Mouse (Mus musculus): ENCODE data around the gene Ubac1.

The Ubac1 gene

DNA sequence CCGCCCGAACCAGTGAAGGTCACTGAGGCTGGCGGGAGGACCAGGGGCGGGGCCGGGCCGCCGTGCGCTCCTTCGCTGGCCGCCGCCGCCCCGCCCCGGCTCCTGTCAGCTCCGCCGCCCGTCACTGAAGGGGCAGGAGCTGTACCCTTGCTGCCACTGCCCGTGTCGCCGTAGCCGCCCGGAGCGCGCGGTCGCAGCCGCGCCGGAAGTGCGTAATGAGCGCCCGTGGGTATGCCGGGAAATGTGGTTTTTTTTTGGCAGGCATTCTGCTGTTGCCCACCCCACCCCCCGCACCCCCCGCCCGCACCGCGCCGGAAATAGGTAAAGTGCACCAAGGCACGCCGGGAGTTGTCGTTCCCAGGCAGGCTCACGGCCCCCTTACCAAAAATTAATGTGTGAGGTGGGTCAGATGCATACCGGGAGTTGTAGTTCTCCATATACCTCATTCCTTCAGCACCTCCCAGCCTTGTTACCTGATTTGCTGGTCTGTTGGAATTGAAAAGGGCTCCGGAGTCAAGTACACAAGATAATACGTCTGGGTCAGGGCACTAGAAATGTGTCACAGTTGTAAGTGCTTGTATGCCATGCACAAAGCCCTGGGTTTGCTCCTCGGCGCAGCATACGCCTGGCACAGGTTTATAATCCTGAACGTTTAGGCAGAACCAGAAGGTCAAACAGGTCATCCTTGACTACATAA lies at the start of gene Ubac1:
Gene Ubac1 (minus strand): TSS at position 187 of the 697 bp plus-strand sequence.
- peak; percentile 96 for DNase-seq

DNA sequence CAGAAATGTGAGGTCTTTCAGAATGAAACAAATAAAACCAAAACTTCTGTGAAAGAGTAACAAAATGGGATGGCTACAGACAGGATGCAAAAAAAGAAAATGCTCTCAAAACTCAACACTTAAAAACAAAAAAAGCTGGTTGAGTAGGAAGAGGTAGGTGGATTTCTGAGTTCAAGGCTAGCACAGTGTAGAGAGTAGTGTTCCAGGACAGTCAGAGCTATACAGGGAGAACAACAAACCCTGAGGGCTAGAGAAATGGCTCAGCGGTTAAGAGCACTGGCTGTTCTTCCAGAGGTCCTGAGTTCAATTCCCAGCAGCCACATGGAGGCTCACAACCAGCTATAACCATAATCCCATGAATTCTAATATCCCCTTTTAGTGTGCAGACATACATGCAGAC lies 47.0 kb upstream of the Ubac1 start:
- no peak for DNase-seq

DNA sequence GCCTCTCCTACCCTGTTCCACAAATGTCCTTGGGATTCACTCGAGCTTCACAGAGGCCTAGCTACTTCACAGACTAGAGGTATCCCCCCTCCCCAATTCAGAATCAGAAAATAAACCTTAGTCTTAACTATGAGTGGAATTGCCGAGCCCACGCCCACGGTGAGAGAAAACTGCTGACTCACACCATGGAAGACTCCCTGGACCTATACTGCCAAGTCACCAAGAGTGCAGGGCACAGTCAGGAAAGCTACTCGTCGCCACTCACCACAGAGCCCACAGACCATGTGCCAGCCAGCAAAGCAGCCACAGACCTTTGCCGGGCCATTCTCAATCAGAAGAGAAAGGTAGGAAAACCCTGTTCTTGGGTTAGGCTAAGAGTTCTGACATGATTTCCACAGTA lies 46.6 kb upstream of the Ubac1 start:
- DNase-seq: no peak

DNA sequence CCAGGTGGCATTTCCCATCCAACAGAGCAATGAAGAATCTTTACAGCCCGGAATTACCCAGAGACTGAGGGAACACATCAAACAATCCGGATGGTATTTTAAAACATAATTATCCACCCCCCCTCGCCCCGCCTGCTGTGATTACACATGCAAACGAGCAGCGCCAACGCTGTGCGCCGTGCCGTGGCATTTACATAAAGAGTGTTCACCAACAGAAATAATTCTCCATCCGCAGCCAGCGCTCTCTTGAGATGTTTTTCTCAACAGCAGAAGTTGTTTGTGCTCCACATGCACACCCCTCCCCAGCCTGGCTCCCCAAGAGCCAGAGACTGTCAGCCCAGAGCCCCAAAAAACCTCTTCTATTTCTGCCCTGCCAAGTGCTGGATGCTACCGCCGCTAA lies 45.0 kb upstream of the Ubac1 start:
- no peak for DNase-seq

DNA sequence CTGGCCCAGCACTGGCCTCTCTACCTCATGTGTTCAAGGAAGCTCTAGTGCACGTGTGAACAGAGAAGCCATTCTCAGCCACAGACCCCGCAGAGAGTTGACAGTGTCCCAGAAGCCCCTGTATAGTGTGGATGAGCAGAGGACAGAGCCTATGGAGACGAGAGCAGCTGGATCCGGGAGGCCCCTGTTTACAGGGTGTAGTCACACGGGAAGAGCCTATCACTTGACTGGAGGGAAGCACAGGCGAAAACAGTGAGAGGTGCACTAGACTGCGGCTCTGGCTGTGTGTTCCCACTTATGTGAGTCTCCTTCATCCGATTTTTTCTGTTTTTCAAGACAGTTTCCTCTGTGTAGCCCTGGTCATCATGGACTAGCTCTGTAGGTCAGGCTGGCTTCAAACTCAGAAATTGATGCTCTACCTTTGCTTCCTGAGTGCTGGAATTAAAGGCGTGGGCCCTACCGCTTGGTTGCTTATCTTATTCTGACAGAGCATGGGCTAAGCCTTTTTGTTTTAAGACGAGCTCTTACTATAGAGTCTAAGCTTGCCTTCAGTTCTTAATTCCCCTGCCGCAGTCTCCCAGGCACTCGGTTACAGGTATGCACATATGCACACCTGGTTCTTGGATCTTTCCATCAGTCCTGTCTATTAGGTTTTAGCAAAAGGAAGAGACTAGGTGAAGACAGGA lies 41.3 kb upstream of the Ubac1 start:
- no peak for DNase-seq

DNA sequence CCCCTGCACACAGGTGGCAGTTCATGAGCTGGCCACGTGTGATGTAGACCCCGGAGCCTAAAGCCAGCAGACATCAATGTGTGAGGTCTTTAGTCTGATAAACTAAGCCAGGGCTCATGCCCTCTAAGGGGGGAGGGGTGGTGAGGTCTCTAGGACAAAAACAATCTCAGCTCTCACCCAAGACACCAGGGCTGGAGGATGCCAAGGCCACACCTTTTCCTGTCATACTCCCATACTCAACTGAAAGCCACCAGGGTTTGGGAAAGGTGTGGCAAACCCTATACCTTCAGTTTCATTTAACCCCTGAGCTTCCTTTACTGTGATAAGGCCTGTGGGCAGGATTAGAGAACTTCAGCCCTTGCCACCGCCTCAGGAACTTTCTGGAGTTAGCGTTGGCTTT lies 40.7 kb upstream of the Ubac1 start:
- no peak for DNase-seq

DNA sequence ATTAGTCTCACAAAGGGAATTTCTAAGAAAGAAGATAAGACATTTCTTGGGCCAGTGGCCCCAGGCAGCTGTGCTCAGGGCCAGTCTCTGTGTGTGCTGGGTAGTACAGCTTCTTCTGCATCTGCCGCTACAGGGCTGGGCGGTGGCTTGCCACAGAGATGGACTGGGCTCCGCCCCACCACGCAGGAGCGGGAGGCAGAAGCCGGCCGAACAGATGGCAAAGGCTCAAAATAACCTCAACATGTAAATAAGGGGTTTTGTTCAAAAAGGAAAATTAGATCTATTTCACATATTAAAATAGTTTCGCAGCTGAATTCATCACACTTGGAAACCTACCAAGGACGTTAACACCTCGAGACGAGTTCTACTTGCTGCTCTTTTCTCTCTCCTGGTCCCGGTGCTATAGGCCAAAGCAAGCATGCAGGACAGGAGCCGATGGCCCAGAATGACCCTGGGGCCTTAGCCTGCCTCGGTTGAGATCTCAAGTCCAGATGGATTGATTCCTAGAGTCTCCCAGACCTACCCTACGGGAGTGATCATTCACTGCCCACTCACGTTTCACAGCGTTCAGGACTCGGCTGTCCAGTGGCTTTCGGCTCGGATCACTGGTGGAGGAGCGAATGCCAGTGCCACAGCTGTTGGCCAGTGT lies 39.6 kb upstream of the Ubac1 start:
- no peak for DNase-seq

DNA sequence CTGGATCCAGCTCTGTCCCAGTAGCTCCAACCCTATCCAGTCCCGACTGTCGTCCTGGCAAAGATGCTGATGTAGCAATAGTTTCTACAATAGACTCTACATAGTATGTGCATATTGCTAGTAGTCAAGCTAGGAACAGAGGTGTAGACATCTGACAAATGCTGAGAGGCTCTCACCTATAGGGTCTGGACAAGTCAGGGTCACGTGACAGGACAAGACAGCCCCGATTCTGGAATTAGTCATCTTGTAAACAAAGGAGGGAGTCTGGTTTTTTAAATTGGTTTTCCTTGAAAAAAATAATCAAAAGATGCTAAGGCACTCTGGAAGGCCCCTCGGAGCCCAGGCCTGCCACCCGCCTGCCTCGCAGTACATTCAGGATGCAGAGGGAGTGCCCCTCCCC lies 35.5 kb upstream of the Ubac1 start:
- DNase-seq: no peak

DNA sequence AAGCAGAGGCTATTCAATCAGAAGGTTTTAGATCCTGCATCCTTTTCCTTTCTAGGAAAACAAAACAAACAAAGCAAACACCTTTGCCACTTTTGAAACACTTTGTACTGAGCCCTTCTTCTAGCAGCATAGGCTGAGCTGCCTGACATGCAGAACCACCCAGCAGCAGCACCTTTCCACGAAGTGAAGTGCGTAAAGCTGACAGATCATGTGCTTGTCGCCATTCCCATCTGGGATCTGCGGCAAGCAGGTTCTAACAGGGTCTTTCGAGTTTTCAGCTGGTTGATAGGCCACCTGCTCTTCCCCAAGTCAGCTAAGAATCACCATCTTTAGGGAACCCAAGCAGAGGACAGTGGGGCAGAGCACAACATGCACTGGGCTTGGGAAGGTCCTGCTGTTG lies 34.7 kb upstream of the Ubac1 start:
- no peak for DNase-seq

DNA sequence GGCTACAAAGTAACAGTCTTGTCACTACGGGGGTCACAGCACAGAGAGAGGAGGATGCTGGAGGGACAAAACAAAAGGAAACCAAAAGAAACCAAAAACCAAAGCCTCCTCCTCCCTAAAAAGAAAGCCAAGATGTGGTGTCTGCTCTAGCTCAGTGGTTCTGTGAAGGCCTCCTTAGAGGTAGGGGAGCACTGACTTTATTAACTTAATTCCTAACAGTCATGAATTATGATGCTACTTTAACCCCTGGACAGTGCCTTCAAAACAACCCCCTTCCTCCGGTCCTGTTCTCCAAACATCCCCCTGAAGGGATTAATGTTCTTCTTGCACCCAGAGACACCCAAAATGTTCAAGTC lies 34.2 kb upstream of the Ubac1 start:
- DNase-seq: no peak

DNA sequence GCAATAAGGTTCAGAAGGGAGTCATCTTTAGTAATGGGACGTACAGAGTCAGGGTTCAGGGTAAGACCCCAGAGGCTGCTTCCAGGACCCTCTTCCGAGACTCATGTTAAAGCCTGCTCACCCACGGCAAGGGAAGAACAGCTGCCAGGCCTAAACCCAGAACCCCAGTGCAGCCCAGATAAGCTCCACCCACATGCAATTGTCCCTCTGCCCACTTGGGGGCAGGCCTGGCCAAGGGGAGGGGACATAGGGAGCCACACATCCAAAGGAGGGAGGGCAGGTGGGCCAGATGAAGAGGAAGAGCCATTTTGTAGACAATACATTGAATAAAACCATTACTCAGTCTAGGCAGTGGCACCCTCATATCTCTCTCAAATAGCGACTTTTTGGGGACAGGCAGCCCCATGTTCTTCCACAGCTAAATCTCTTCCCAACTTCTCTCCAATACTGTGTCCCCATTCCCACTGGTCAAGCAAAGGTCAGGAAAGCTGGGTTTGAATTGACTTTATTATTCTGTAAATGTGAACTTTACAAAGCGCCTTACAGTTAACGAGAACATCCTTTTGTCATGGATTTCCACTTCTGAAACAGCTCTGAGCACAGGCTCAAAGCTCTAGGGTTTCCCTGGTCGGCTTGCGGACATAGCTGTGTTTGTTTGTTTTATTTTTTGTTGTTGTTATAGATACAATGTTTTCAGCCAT lies 33.6 kb upstream of the Ubac1 start:
- DNase-seq: peak; percentile 86

DNA sequence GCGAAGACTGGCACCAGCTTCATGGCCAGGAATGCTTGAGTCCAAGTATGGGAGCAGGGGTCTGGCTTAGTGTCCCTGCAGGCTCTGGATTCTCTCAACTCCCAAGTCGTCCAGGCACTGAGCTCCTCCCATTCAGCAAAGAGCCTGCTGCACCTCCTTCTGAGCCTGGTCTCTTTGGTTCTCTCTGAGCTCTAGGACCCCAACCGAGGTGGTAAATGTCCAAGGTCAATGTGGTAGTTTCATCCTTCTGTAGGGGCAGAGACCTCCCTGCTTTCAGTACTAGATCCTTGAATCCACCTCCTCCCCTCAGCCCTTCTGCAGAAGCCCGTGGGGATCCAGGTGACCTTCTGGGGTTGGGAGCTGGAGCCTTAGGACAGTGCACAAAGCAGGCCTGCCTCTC lies 31.3 kb upstream of the Ubac1 start:
- no peak for DNase-seq

DNA sequence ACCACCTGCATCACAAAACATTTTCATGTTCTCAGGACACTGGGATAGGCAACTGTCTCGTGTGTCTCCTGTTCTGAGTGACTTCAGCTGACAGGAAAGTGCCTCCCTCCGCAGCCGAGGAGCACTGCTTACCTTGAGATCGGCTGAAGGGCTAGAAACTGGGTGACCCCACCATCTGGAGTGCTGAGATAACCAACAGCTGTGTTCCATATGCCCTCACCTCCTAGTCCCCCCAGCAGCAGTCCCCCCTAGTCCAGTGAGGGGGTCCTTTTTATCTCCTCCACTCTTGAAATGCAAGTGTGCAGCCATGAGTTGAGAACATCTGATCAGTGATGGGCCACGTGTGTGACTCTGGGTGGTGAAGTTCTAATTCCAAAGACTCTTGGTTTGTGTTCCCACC lies 27.3 kb upstream of the Ubac1 start:
- DNase-seq: no peak

DNA sequence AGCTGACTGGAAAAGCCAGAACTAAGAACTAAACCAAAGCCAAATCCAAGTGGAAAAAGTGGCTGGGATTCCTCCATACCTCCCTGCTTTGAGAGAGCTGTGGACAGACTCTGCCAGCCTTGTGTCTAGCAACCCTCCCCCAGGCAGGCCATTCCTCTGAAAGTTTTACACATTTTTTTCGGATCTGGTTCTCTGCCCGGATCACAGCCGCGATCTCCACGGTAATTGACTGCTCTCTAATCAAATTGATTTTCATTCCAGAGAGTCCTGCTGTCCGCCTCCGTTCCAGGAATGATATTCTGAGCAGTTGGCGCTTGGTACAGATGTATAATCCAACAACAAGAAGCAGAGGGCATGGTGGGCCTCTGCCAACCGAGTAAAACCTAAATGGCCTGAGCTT lies 22.7 kb upstream of the Ubac1 start:
- DNase-seq: no peak

DNA sequence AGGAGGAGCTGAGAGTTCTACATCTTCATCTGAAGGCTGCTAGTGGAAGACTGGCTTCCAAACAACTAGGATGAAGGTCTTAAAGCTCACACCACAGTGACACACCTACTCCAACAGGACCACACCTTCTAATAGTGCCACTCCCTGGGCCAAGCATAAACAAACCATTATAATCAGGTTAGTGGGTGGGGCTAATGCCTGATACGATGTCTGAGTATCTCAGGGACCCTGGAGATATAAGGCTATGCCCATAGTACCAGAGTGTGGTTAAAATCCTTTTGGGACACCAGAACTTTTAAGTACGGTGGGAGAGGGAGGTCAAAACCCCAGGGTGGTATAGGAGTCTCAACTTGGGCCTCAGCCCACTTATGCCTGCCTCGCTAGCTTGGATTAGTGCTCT lies 21.1 kb upstream of the Ubac1 start:
- no peak for DNase-seq

DNA sequence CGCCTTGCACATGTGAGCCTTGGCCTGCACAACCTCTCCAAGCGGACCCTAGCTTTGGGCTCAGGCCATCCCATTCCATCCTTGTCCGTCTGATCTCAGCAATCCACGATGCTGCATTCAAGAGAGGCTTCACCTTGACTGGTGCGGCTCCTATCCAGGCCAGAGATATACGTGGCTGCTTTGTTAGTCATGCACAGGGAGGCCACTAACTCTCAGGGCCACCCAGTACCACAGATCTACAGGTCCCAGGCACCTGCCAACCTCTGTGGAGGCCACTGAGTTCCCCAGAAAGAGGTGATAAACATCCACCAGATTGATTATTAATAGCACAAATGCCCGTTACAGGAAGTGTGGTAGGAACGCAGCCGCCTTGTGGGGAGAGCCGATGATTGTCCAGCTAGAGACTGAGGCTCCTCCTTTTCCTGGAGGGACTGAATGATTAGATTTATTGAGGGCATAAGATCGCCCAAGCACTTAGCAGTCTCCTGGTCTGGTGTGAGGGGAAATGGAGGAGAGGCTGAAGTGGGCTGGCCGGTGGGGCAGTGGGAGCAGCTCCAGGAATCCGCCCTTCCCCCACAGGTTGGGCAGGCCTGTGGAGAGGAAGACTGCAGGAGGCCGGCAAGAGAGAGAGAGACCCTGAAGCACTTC lies 19.7 kb upstream of the Ubac1 start:
- peak; percentile 34 for DNase-seq

DNA sequence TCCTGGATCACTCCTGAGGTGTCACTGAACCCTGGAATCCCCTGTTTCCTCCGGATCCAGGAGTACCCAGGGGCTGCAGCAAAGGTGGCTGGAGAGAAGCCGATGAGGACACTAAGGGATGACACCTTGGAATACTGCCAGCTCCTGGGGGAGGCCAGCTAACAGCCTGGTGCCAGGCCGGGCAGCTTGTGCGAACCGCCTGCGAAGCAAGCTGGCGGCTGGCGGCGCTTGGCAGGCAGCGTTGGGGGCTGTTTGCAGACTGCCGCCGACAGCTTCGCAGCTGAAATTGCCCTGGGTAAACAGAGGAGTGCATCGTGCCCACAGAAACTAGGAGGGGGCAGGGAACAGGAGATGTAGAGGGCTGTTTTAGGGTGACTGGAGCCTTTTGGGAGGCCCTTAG lies 18.4 kb upstream of the Ubac1 start:
- DNase-seq: no peak

DNA sequence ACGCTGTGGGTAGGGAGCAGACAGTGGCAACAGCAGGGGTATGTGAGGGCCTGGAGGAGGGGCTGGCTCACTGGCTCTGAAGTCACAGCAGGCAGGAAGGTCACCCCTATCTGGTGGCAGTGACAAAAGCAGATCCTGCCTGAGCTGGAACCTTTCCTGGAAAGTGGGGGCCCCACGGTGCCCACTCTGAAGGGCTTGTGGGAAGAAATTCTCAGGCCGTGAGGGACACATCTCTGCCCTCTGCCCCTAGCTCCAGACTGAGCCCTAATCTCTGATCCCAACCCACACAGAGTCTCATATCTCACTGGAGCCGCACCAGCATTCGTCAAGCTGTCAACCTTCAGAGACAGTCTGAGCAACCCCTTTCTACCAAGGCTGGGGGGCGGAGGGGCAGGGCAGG lies 15.8 kb upstream of the Ubac1 start:
- DNase-seq: no peak

DNA sequence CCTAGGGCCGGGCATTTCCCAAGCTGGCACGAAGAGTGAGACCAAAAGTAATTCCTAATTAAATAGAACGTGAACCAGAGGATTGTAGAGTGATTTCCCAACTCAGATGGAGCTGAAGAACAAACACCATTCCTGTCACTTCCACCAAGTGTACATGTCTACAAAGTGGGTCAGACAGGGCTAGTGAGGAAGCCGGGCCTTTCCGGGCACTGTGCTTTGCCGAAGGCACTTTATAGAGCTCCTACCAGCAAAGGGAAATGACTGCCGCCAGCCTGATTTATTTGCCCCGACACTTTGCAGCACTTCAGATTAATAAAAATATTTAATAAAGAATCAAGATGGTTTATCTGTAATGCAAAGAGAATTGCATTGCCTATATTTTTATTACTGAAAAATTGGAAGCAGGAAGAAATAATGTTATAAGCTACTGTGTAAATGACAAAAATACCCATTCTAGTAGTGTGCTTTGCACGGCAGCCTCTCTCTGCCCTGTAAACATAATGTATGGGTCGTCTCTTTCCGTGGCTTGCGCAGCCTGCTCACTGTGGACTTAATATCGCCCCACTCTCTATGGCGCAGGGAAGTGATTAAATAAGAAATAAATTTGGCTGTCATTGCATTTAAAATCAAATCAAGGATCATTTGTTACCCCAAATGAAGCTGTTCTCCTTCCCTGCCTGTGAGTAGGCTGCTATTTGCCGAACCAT lies 12.9 kb upstream of the Ubac1 start:
- no peak for DNase-seq

DNA sequence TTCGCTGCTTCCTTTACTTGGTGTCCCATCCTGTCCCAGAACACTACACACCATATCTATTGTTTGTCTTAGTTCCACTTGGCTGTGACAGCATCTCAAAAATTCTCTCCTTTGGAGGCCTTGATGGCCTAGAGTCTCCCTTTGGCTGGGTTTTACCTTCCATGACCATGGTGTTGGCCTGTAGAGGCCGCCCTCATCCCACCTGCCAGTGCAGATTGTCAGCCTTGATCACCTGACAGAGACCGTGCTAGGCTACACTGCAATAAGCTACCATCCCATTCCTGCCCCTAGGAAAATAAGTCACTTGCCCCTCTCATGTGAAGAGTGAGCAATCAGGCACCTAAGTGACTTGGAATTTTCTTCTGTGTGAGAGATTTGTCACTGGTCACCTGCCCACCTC lies 8.7 kb upstream of the Ubac1 start:
- DNase-seq: no peak

DNA sequence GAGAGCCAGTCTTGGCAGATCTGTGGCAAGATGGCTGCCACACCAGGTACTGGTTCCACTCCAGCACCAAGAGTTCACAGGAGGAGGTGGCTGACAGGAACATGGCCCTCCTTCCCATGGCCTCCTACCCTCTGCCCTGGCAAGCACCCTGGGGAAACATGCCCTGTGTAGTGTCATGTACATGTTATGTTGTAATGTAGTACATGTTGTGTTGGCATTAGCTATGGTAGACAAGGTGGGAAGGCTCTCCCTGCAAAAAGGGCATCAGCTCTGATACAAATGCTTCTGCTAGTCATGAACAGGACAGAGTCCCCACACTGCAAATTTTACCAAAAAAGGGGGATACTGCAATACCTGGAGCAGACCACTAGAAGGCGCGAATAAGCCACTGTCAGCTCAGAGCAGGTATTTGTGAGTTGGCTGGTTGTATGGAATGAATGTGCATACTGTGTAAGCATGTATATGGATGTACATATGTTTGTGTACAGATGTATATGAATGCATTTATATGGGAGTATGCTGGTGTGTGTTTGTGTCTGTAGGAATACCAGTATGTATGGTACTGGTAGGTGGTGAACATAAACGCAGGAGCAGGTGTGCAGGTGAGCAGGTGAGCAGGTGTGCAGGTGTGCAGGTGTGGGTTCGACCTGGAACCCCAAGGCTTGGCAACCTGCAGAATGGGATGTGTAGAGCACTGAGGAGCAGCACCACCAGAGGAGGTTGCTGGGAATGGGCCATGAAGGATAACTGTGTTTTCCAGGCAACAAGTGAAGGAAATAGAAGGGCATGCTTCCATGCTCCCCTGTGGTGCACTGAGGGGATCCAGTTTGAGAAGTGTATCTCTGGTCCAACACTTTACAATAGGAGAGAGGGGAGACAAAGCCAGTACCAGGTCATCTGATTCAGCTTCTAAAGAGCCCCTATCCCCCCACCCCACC lies 2.9 kb upstream of the Ubac1 start:
- peak; percentile 53 for DNase-seq

DNA sequence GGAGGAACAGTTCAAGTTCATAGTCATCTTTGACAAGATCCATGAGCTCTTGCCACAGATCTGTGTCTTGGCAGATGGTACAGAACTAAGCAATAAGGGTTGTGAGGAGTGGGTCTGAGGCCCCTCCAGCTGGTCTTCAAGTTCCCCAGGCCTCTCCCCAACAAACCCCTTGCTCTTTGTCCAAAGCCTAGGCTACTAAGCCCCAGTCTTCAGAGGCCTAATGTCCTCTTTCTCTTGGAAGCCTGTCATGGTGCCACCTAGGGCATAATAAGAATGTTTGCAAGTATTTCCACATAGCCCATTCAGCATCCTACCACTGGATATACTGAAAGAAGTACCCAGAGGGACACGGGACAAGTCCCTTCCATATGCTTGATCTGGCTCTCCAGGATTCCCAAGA lies 1.1 kb upstream of the Ubac1 start:
- DNase-seq: no peak
